Mouse (Mus musculus) bone marrow, adult 2 months (tissue): ENCODE results near the gene Majin.

ENCODE experiments used
- CTCF ChIP-seq: fragments of 200-500 bp; IDR thresholded peaks from 2 replicates; pipeline ENCODE4 v1.5.1; 2011; ENCODE audit warnings: low read length, control low read depth; ENCODE audit not compliant: control insufficient read depth, insufficient read depth
- POLR2A ChIP-seq: fragments of 200-500 bp; IDR thresholded peaks from 2 replicates; pipeline ENCODE4 v1.6.1; 2011; ENCODE audit warnings: low read depth, mild to moderate bottlenecking, control low read depth, low read length, borderline replicate concordance; ENCODE audit not compliant: control insufficient read depth

GRCm38 (mm10) chr19:6236053-6236441 is 51.9 kb downstream of the Majin start:
- TF ChIP-seq CTCF (no peak), POLR2A (no peak)
